Mouse (Mus musculus): ENCODE measurements around the gene Crtc3. TPM values are rescaled to one million over a fixed set of nuclear protein-coding genes. Genes with fewer than 3 reads are reported as not detected.

Crtc3 gene
- total and polyA plus RNA-seq, 3 experiments, result 4.2 to 15.8 TPM; not detected in 1

DNA sequence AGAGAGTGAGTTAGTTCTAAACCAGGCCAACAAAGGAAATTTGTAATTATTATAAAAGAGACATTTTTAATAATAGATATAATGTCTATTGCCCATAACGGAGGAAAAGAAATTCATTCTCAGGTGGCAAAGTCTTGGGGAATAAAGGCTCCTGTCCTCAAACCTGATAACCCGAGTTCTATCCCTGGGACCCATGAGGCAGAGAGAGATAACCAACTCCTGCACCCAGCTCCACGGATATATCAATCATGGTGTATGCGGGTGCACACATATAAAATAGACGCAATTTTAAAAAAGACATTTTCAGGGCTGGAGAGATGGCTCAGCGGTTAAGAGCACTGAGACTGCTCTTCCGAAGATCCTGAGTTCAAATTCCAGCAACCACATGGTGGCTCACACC, 30.9 kb upstream of the Crtc3 start:
- Histone ChIP-seq H3K9me3 (replicated peaks; ENCODE audit: insufficient read depth, low read length) (no peaks in the 10 kb centered on the region), H3K36me3 (ENCODE audit: control insufficient read depth in 1 of 2, insufficient read depth in 2 of 2, low read length in 2 of 2) (peaks cover 5 to 9% of the 10 kb centered on the region in 2 experiments; a peak in 3 of 4 replicates), H3K79me2 (ENCODE audit: control insufficient read depth, insufficient read depth, low read length, poor library complexity) (no peaks in the 10 kb centered on the region), H3K27me3 (ENCODE audit: control insufficient read depth in 1 of 2, insufficient read depth in 2 of 2, low read length in 2 of 2) (no peaks in the 10 kb centered on the region), H3K9ac (ENCODE audit: control insufficient read depth, low read depth, low read length, poor library complexity, severe bottlenecking) (no peak overlapping the region), H3K27ac (ENCODE audit: control insufficient read depth, low read depth, low read length) (no peak overlapping the region), H3K4me3 (ENCODE audit: control insufficient read depth in 1 of 2, insufficient read depth in 1 of 2, low read depth in 2 of 2, low read length in 2 of 2) (no peak overlapping the region), H3K4me1 (ENCODE audit: control insufficient read depth in 1 of 2, insufficient read depth in 2 of 2, low read length in 2 of 2) (peaks cover 0 to 9% of the 10 kb centered on the region in 2 experiments; a peak in 2 of 4 replicates)
- no peak for TF ChIP-seq JUND (IDR thresholded peaks at IDR 0.05; ENCODE audit: low read depth, low read length)
- TF ChIP-seq MAX (IDR thresholded peaks at IDR 0.05; ENCODE audit: low read length), result no peak
- no peak for TF ChIP-seq MYC (IDR thresholded peaks at IDR 0.05; ENCODE audit: low read depth, low read length)
- TF ChIP-seq MAZ (IDR thresholded peaks at IDR 0.05; ENCODE audit: low read depth, low read length), result no peak
- TF ChIP-seq MEF2A (IDR thresholded peaks at IDR 0.05; ENCODE audit: extremely low read depth, insufficient replicate concordance, low read depth, low read length, poor library complexity, severe bottlenecking), result no peak
- no peak for TF ChIP-seq EP300 (IDR thresholded peaks at IDR 0.05; ENCODE audit: low read depth in 1 of 2, low read length in 2 of 2)
- no peak for TF ChIP-seq ZKSCAN1 (IDR thresholded peaks at IDR 0.05; ENCODE audit: low read depth, low read length)
- TF ChIP-seq MAFK (IDR thresholded peaks at IDR 0.05; ENCODE audit: borderline replicate concordance, low read depth, low read length), result no peak
- TF ChIP-seq MYB (IDR thresholded peaks at IDR 0.05; ENCODE audit: low read depth, low read length), result no peak
- TF ChIP-seq ZC3H11A (IDR thresholded peaks at IDR 0.05; ENCODE audit: low read depth, low read length), result no peak
- TF ChIP-seq POLR2AphosphoS5 (IDR thresholded peaks at IDR 0.05; ENCODE audit: borderline replicate concordance, low read depth, low read length), result no peak
- no peak for TF ChIP-seq GABPA (IDR thresholded peaks at IDR 0.05; ENCODE audit: low read depth, low read length)
- no peak for TF ChIP-seq TCF12 (IDR thresholded peaks at IDR 0.05; ENCODE audit: low read depth, low read length)
- no peak for TF ChIP-seq ELF1 (IDR thresholded peaks at IDR 0.05; ENCODE audit: low read depth, low read length)
- no peak for TF ChIP-seq RCOR1 (IDR thresholded peaks at IDR 0.05; ENCODE audit: low read depth, low read length)
- TF ChIP-seq SMC3 (IDR thresholded peaks at IDR 0.05; ENCODE audit: low read depth, low read length), result no peak
- no peak for TF ChIP-seq USF2 (IDR thresholded peaks at IDR 0.05; ENCODE audit: borderline replicate concordance in 1 of 2, insufficient read depth in 1 of 2, low read depth in 1 of 2, low read length in 2 of 2)
- no peak for TF ChIP-seq NRF1 (IDR thresholded peaks at IDR 0.05; ENCODE audit: insufficient read depth, low read depth, low read length, poor library complexity, severe bottlenecking)
- no peak for TF ChIP-seq BHLHE40 (IDR thresholded peaks at IDR 0.05; ENCODE audit: borderline replicate concordance, low read depth, low read length)
- TF ChIP-seq UBTF (IDR thresholded peaks at IDR 0.05; ENCODE audit: borderline replicate concordance, insufficient read depth, low read depth, low read length), result no peak
- DNase-seq (ENCODE audit: low read depth, low spot score), result no peak
